Mouse (Mus musculus) mesoderm, embryonic 11.5 days (tissue): ENCODE data around the gene Trim41.
"Not testable (repeated sequence)": the region's sequence is repeated elsewhere in the genome, so short reads cannot be mapped to it uniquely, and the experiment has no call there.

ENCODE experiments used
- DNase-seq: peaks from one replicate; pipeline ENCODE4 v3.0.0-alpha.2; 2012; ENCODE audit warnings: low read depth, low spot score

The Trim41 gene

DNA sequence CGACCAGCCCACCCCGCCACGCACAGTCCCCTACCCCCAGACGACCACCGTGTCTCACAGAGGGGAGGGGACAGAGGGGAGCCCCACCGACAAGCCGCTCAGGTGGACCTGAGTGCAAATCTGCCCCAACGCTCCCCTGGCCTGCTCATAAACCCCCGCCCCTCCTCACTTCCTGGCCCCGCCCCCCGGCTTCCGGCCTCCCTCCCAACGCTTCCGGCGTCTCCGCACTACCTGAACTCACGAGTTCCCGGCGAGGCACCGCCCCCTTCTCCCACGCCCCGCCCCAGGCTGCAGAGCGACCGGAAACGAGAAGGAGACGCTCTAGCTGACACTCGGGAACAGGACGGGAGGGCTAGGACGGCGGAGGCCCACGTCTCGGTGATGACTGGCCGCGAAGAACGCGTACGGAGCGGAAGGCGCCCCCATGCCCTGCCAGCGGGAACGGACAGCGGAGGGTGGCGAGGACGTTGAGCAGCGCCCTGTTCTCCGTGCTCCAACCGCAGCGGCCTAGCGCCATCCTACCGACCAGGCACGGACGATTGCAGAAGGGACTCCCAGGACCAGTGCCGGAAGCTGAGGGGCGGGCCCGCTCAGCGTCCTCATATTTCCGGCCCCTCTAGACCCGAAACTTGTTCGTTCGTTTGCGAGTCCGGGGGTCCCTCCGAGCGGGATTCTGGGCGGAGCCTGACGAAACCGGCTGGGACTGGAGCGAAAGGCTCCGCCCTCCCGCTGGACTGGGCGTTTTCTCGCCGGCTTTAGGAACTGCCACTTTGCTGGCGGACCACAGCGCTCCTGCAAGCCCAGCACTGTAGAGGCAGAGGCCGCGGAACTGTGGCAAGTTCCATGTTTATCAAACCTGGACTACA, at the start of gene Trim41:
Trim41 (minus strand) TSS at position 554 of the 866 bp plus-strand sequence.
- DNase-seq: peak; percentile 98

DNA sequence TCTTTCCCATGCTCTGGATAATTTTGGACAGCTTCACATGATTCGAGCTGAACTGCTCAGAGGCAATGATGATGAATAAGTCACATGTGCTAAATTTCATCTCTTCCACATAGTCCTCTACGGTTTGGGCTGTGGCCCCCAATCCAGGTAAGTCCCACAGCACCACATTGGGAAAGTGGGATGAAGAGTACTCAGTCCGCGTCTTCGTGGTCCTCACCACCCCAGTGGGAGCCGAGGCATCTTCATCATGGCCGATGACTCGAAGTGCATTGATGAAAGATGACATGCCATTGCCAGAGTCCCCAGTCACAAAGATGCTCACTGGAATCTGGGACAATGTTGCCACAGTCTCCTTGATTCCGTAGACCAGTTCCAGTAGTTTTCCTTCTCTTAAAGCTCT, 49.3 kb upstream of the Trim41 start:
- DNase-seq: no peak

DNA sequence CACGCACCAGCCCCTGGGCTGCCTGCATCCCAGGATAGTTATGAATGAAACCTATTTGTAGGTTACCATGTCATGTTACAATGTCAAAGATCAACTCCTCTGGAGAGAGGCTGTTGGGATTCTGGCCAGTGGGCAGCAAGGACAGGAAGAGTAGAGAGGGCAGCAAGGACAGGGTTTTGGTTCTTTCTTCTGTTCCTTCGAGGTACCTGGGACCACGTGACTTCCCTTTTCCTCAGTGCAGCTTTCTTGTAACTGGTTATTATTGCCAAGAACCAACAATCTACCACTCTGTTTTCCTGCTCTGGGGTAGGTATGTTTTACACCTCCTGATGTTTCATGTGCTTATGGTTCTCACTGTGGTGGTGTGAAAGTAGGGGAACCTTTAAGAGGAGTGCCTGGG, 46.7 kb upstream of the Trim41 start:
- no peak for DNase-seq

DNA sequence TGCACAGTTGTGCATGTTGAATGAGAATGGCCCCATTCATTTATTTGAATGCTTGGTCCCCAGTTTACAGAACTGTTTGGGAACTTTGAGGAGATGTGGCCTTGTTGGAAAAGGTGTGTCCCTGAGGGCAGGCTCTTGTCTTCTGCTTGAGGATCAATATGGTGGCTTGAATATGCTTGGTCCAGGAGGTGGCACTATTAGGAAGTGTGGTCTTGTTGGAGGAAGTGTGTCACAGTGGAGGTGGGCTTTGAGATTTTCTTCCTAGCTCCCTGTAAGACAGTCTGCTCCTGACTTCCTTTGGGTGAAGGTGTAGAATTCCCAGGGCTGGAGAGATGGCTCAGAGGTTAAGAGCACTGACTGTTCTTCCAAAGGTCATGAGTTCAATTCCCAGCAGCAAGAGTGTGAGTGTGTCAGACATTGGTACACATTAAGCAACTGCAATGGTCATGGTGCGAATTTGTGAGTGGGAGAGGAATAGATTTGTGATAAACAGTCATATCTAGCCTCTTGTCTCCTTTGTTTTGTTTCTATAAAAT, 45.7 kb upstream of the Trim41 start:
- DNase-seq: no peak

DNA sequence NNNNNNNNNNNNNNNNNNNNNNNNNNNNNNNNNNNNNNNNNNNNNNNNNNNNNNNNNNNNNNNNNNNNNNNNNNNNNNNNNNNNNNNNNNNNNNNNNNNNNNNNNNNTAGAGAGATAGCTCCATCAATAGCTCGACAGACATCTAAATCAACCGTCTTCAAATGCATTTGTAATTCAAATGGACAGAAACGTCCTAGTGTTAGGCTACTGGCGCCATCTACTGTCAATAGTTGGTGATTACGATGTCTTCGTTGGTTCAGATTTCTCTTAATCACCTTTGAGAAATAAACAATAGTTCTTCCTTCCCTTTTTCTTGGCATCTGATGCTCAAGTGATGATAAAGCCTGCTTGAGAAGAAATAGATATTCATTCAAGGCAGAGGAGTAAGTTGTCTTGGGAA, 41.9 kb upstream of the Trim41 start:
- DNase-seq: peak; percentile 74

DNA sequence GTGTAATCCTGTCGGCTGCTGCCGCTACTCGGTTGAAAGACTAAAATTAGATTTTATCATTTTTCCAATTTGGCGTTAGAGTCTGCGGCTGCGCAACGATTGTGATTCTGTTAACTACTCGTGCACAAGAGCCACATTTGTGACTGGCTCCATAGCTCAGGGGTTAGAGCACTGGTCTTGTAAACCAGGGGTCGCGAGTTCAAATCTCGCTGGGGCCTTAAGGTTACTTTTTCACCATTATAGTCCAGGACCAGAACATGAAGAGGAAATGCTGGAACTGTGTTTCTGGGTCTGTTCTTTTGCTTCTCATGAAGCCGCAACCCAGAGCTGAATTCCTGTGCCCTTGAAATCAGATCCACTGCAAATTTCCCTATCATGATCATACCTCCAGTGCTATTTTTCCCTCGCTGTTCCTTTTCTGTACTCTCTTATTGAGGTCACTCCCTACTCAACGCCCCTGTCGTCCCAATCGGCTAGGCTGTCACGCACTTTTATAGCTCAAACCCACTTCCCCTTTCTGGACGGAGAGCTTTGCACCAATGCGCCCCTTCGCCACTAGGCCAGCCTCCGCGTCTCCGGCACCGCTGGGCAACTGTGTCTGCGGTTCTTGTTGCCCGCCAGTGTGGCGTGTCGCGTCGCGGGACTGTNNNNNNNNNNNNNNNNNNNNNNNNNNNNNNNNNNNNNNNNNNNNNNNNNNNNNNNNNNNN, 36.5 kb upstream of the Trim41 start:
- peak; percentile 87 for DNase-seq

DNA sequence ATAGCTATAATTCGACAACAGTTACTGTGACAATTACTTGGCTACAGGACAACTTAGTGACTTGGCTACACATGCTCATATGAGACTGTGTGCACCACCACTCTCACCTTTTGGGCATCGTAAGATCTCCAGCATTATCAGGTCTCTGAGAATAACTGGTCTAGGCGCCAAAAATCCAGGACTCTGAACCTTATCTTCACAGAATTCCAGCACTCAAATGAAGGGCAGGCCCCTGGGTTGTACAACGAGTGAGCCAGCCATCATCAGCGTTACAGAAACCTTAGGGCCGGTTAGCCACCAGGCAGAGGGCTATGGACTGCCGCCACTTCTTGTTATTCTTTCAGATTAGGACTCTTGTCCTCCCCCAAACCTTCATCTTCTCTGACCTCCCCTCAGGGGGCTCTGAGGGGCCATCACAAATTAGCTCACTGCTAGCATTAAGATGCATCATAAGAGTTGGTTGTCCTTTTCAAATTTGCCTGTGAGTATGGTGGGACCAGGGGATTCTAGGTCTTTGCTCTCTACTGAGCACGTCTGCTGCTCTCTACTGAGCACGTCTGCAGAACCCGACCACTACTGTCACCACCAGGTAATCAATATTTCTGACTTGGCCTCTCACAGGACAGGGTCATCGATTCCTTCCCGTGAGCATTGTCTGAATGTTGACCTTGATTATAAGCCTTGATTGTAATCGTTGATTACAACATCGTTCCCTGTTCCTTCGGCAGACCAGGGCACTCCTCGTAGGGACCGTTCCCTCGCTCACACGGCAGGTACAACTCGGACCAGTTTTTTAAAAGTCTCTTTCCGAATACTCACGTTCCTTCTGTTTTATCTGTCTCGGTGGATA, 35.7 kb upstream of the Trim41 start:
- no peak for DNase-seq

DNA sequence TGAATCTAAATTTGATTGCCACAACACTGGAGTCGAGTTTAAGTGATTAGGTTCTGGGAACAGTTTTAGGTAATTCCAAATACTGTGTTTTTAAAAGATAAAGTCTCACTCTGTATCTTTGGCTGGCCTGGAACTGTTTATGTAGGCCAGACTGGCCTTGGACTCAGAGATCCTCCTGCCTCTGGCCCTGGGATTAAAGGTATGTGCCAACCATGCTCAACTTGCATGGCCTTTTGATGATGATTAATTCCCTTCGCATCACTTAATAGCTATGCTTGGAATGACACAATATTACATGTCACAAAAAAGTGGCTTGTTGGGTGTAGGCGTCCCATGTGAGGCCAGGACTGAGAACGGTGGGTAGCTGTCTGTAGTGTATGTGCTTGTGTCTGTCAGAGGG, 35.0 kb upstream of the Trim41 start:
- DNase-seq: no peak

DNA sequence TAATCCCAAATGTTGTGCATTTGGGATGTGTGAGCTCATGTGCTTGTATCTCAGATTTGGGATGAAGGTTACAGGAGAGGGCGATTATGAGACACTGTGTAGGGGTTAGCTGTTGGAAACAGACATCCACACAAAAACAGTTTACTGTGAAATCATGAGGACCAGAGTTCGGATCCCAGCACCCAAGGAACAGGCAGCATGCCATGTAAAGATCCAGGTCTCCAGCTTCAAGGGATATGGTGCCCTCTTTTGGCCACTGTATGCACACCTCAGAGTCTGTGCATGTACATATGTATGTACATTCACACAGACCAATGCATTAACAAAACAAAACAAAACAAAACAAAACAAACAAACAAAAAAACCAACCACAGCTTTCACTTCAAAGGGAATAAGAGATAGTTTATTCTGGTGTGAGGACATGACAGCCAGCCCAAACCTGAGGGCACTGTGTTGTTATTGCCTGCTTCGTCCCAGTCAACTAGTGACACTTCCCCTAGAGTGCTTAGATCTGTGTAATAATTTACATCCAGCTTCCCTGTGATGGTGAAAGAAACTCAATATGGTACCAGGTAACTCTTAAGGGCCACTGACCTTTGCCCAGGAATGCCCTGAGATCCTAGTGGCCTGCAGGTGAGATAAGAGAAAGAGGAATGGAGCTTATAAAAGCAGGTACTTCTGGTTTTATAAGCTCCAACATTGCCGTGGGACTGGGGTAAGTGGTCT, 34.3 kb upstream of the Trim41 start:
- no peak for DNase-seq

DNA sequence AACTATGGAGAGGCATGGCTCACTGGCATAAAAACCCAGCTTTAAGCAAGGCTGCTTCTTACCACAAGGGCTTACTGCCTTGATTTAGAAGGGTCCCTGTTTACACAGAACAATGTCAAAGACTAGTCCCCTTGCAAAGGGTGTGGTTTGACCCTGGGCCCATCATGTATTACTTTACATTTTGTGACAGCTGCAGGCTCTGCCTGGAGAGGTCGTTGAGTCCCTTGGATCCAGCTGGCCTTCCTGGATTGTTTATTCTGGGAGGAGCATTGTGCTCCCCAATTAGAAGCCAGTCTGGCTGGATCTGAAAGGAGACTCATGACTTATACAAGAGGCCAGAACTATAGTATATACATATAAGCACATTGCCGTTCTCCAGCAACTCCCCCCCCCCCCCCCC, 33.1 kb upstream of the Trim41 start:
- no peak for DNase-seq

DNA sequence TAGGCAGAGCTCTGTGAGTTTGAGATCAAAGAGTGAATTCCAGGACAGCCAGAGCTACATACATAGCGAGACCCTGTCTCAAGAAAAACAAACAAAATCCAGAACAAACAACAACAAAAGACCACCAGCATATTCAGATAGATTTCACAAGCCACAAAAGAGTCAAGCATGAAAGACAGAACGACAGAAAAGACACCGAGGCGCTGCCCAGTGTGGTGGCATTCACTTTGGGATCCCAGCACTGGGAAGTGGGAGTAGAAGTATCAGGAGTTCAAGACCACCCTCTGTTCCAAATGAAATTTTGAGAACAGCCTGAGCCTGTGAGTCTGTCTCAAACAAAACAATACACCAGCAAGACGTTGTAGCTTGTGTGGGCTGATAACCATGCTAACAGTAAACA, 29.7 kb upstream of the Trim41 start:
- no peak for DNase-seq

DNA sequence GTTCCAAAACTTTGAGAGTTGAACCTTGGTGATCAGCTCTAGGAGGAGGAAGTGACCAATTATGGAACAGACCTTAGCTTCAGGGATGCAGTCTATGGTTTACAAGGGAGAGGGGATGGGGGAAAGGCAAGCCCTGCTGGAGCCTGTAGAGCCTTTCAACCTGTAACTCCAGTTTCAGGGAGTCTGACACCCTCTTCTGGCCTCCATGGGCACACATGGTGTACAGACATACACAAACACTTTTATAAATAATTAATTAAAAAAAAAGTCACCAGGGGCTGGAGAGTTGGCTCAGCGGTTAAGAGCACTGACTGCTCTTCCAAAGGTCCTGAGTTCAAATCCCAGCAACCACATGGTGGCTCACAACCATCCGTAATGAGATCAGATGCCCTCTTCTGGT, 29.2 kb upstream of the Trim41 start:
- DNase-seq: not testable (repeated sequence)

DNA sequence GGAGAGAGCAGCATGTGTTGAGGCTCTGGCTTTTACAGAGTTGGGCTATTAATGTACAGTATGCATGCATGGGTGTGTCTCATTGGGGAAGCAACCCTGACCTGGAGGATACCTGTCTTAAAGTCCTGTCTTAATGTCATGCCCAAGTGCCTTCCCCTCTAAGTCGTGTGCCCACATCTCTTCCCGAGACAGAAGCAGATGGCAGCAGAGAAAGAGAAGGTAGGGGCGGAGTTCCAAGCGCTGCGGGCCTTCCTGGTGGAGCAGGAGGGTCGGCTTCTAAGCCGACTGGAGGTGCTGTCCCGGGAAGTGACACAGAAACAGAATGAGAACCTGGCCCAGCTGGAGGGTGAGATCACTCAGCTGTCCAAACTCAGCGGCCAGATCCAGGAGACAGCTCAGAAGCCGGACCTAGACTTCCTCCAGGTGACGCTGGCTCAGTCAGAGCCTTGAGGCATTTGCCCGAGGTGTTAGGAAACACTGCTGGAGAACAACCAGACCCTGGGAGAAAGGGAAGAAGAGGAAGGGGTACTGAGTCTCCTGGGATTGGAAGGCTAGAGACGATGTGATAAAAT, 28.2 kb upstream of the Trim41 start:
- no peak for DNase-seq

DNA sequence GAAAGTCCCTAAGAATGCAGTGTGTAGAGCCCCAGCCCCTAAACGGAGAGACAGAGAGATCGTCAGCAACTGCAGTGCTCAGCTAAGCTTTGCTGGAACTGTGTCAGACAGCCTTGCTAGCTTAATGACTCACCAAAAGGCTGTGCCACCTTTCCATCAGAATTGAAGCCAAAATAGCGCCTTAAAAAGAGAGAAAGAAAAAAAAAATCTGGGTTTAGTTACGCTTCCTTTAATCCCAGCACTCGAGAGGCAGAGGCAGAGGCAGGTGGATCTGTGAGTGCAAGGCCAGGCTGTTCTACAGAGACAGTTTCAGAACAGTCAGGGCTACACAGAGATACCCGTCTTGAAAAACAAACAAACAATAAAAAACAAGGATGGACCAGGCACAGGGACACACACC, 27.2 kb upstream of the Trim41 start:
- DNase-seq: no peak

DNA sequence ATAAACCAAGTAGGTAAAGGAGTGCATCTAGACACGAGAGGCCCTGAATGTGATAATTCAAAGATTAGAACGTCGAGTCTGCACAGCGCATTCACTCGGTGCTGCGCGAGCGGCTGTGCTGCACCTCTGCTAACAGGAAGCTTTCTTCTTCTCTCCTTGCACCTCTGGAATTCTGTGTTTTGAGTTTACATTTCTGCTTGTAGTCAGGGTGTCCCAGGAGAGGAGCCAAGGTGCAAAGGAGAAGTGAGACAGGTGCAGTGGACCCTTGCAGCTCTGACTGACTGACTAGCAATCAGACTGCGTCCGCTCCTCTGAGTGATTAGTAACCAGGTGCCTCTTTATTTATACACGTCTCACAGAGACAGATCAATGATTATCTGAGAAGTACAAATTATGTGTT, 26.0 kb upstream of the Trim41 start:
- no peak for DNase-seq

DNA sequence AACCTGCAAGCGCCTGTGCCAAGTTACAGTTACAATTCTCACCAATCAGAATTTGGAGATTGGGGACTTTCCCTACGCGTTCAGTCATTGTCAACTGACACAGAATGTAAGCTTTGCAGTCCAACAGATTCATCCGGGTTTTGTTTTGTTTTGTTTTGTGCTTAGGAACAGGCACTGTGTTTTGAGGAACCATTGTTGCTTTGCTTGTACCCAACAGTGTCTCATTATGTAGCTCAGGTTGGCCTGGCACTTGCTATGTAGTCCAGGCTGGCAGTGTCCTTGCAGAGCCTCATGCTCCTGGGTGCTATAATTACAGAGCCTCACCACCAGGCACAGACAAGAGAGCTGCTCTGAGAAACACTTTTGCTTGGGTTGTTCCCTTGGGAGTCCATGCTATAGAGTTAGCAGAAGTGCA, 25.2 kb upstream of the Trim41 start:
- no peak for DNase-seq

DNA sequence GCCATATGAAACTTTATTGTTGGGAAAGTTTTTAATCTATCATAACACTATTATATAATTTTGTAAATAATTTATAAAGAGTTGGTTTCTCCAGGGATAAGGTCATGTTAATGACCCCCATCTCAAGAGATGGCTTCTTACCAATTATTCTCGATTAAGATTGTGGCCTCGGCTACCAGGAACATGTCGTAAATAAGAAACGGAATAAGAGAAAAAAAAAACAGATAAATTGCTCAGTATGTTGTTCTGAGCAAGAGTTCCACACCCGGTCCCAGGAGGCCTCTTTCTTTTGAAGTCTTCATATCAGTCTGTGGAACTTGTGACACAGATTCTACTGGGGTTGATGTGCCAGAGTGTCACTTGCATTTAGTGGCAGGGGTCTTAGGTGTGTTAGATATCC, 24.1 kb upstream of the Trim41 start:
- DNase-seq: no peak

DNA sequence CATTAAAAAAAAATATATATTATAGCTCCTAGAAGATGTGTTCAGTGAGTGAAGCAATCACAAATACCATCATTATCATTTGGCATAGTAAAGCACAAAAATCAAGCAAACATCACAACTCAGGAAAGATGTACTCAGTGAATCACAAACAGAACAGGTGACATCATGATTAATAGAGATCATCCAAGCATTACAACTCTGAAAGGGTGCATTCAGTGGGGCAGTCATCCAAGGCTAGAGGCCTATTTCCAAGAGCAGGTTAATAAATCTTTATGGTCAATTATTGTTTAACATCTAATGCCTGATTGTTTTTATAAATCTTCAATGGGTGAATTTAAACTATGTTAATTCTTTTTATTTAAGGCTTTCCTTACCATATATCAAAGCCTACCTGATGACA, 23.7 kb upstream of the Trim41 start:
- no peak for DNase-seq

DNA sequence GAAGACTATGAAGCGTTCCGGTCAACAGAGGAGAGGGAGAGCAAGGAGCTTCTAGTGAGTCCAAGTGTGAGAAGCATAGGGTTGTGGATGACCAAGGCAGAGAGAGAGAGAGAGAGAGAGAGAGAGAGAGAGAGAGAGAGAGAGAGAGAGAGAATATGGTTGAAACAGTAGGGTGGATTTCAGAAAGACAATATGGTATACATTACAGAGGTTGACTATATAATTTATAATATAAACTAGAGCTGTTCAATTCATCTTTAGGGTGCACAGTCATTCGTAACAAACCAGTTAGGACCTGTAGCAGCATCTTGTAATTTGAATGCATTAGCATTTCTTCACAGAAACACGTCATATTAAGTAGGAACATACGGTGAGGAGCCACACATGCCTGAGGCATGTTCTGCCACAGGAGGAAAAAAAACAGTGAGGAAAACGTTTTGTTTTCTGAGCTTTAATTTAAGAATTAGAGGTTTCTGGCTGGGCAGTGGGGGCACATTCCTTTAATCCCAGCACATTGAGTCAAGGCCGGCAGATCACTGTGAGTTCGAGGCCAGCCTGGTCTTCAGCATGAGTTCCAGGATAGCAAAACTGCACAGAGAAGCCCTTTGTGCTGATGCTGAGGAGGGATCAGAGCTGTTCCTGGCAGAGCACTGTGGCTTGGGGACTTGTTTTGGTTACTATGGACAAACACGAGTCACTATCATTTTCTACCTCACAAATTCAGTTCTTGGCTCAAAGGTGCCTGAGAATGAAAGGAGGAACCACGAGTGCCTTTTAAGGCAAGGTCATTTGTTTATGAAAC, 21.9 kb upstream of the Trim41 start:
- DNase-seq: no peak

DNA sequence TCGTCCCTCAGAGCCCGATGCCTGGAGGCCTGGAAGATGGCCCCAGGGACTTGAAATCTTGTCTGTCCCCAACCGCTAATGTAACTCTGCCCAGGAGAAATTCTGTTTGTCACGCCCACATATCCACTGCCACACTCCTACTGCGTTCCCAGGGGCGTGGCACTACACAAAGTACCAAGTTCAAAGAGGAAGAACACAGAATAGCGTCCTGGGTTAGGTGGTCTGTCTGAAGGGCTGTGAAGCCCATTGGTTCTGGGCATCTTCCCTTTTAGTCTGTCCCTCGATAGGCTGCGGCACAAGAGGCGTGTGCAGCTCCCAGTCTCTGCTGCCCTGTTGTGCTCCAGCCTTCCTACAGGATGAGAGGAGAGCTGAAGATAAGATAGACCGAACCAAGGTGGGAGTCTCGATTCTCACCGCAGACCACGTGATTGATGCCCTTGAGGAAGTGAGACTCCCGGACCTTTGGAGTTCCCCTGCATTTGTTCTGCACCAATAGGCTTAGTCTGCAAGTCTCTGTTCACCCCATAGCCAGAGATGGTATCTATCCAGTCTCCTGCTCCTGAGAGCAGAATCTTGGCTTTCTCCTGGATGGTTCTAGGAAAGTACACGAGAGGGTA, 21.1 kb upstream of the Trim41 start:
- DNase-seq: no peak
